Mouse (Mus musculus) Muller cell, postnatal 12 days (primary cell): Measurements from ENCODE around the gene Syt9.

ENCODE experiments used
- DNase-seq: peaks from one replicate; pipeline ENCODE4 v3.0.0-alpha.2; 2015; ENCODE audit errors: inconsistent ontology term

Gene Syt9

DNA sequence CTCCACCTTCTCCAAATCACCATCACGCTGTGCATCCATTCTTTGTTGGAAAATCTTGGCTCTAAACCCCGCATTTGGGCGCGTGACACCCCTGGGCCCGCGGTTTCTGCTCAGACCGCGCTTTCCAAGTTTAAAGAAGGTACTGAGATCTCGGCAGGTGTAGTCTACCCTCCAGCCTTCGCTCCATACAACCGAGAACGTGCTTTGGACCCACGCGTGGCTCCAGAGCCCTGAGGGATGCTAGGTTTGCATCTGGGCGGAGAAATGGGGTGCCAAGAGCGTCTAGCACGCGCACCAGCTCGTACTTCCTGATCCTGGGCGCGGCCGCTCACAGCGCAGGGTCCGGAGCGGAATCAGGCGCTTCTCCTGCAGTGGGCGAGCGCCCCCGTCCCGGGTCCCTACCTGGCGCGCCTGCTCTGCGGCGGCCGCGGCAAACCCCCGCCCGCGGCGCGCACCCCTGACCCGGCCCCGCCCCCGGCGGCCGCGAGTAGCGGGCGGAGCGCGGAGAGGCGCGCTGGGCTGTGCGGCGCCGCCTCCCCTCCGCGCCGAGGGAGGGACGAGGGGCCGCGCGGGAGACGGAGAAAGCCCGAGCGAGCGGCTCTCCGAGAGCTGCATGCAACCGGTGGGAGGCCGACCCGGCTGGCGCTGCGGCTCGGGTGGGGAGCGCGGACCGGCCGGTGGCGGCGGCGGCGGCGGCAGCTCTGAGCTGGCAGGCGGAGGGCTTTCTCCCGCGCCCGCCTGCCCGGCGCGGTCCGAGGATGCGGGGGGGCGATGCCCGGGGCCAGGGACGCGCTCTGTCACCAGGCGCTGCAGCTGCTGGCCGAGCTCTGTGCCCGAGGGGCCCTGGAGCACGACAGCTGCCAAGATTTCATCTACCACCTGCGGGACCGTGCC, at the start of gene Syt9:
Gene Syt9 (plus strand): TSS at position 497 of the 894 bp plus-strand sequence.
- peak; percentile 66 for DNase-seq

DNA sequence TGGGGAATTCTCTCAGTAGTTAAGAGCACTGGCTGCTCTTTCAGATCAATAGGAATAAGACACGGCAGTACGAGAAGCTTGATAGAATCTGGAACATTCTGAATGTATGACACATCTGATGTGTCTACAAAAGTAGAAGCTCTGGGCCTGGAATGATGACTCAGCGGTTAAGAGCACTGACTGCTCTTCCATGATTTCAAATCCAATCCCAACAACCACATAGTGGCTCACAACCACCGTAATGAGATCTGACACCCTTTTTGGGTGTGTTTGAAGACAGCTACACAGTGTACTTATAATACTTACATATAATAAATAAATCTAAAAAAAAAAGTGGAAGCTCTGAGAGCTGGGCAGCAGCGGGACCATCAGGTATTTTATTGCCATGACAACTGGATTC, 31.5 kb upstream of the Syt9 start:
- DNase-seq, result no peak

DNA sequence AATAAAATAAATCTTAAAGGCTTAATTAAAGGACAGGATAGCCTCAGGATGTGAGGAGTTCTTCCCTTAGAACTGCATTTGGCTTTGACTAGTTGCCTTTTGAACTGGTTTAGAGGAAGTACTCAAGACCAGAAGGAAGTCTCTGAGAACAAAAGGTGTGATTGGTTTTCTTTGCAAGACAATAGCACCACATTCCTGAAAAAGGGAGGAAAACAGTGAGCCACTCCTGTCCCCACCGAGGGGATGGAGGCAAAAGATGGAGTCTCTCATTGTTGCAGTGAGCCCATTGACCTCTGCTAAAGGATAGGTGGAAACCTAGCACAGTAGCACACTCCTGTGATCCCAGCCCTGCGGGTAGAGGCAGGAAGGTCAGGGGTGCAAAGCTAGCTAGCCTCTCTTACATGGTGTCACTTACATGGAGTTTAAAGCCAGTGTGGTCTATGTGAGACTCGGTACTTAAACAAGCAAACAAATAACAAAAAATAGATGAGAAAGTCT, 30.9 kb upstream of the Syt9 start:
- no peak for DNase-seq

DNA sequence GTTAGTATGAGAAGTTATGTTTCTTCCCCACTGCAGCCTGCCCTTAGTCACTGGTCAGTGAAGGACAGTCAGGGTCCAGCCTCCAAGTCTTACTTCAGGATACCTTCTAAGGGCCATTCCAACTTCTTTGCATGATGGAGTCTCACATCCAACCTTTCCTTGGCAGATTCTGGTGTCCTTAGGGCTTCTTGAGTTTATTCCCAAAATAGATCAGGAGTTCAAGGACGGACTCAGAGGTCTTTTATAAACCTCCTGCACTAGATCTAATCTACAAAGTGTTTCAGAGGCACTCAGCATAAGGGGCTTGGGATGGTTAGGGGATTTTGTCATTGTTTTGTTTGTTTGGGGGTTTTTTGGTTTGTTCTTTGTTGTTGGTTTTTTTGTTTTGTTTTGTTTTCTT, 30.3 kb upstream of the Syt9 start:
- no peak for DNase-seq

DNA sequence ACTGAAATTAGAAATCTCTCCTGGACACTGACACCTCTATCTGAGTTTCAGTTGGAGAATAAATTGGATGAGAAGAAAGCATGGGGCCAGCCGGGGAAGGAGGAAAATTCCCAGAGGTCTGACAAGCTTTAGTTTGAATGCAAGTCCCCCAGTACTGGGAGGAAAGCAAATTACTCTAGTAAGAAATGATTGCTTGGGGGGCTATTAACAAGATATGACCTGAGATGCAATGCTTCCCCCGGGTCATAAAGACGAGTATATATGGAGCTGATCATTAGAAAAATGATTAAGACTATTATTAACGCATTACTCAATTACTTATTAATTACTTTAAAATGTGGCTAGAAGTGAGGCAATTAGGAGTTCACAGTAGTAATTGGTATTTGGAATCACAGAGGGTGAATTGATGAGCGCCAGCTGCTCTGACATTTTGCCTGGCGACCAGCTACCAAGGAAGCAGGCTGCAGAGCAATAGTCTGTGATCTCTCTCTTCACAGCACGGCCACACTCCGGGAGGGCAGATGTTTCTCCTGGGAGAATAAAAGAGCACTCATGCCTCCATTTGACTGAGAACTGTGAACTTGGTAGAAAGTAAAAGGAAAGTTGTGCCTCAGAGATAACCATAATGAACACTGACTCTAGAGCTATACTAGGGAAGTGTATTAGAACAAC, 28.9 kb upstream of the Syt9 start:
- DNase-seq, result peak; percentile 74

DNA sequence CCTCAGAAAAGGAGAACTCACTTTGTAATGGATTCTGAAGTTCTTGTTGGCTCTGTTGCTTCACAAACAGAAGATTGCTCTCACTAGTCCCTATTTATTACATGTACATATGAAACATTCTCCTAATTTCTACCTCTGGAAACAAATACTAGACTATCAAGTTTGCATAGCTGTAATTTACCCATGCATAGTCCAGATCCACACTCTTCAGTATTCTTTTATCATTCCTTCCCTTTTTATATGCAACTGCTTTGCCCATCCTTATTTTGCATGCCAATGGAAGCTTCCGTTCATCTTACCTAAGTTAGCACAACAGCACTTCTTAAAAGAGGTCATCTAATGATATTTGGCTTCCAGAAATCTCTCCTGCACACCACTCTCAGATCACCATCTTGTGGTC, 21.3 kb upstream of the Syt9 start:
- DNase-seq, result no peak

DNA sequence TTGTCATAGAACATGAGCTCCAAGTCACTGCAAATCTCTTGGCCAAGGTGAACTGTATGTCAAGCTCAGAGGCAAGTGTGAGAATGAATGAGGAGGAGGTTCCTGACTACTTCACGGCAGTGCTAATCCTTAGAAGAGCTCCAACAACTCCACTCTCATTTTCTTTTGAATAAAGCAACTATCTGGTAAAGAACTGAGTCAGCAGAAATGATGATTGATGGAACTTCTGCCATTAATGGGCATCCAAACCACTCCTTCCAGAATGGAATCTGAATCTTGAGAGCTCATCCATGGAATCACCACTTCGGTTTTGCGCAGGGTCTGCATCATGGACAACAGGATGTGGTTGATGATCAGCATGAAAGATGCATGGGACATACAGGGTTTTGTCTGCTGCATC, 8.4 kb upstream of the Syt9 start:
- DNase-seq, result no peak

DNA sequence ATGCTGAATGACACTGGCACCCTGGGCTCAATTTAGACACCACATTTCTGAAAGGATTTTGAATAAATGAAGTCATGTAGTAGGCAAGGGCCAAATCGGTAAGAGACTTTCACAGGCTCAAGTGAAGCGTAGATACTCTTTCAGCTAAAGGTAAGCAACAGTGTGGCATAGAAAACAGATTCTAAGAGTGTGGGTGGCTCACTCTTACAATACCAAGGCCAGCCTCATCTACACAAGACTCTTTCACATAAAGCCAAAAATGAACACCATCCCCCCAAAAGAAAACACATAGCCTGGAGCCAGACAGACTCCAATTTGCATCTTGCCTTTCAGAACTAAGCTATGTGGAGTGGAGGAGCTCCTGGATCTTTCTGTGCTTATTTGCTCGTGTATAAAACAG, 7.9 kb upstream of the Syt9 start:
- DNase-seq, result no peak

DNA sequence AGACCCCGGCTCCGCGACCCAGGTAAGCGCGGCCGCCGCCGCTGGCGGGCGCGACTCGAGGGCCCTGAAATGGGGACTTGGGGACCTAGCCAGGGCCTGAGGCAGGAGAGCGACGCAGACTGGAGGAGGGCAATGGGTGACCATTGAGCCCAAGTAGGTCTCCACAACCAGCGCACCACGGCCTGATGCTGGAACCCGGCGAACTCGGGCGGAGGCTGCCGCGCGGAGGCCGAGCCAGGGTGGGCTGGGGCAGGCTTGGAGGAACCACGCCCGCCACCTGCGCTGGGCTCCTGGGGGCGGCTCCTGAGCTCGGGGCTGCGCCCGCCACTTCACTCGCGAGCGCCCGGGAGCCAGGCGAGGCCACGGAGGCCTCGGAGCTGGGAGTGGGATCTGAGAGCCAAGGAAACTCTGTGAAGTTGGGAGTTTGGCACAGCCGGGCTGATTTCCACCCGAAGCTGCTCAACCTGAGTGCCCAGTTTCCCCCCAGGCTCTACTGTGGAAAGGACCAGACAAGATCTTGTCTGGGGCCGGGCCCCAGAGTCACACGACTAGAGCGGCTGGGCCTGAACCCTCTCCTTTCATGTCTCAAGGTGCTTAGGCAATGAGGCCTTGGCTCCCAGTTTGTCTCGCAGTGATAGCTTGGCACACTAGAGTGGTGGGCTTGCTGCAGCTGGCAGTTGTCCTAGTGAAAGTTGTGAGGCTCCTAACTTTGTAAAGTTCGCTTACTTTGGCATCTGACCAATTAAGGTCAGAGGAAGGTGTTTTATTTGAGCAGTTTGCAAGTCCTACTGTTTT, 795 bp downstream of the Syt9 start:
- no peak for DNase-seq

DNA sequence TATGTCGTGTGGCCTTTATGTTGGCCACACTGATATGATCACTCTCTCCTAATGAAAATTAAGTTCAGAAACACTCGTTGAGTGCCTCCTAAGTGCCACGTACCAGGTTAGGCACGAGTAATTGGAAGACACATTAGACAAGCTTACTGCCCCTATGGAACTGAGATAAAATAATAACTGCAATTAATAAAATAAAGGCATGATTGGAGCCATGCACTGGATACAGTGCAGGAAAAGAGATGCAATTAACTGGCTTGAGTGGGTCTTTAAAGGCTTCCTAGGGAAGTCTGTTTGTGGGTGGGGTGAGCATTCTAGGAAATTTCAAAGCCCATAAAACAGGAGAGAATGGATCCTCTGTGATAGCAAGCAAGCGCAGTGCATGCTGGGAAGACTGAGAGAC, 10.0 kb downstream of the Syt9 start:
- no peak for DNase-seq

DNA sequence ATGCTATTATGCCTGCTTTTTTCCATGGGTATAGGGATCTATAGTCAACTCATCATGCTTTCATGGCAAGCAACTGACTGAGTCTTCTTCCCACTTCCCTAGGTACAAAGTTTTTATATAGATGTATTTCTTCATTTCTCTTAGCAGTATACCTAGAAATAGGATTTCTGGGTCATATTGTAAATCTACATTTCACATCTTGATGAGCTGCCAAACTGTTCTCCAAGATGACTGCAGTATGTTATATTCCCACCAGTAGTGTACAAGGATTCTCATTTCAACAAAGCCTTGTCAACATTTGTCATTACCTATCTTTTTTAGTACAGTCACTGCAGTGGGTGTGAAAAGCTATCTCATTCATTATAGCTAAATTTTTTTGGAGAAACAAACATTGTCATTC, 19.1 kb downstream of the Syt9 start:
- DNase-seq, result no peak

DNA sequence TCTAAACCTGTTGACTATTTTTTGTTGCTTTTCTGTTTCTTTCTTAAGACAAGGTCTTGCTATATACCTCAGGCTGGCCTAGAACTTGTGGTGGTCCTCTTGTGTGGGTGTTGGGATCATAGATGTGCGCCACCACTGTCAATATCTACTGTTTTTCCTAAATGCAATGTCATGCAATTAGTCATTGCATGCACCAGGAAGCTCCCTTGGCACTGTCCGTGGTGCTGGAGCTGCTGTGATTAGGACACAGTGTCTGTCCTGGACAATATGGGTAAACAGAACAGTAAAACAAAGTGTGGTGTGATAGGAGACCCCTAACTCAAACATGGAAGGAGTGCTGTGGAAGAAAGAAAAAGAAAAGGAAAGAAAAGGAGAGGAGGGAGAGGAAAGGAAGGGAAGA, 22.2 kb downstream of the Syt9 start:
- peak; percentile 14 for DNase-seq

DNA sequence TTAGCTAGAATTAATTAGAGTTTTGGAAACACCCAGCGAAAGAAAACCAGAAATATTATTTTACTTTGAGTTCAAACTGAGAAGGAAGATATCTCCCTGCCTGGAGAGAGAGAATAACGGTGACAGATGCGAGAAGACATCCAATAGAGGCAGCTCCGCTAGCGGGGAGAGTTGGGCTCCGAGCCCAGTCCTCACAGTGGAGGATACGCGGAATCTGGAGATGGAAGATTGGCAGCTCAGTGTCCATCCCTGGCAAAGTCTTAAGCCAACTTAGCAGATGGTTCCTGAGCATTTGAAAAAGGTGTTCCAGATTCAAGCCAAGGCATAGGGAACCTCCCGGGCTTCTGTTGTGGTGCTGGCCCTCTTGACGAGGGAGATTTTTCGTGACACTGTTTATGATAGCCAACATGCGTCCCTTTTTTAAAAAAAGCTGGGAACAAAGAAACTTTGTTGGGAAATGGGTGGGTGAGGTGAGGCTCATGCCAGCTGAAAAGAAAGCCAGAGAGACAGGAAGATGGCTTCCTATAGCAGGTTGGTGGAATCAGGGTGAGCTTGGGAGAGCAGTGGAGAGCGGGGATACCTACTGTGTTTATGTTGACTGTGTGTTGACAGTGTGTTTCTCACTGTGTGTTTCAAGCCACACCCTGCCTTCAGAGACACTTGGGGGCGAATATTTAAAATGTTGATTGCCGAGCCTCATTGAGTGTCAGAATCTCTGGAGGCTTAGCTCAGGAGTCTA, 29.7 kb downstream of the Syt9 start:
- peak; percentile 1 for DNase-seq

DNA sequence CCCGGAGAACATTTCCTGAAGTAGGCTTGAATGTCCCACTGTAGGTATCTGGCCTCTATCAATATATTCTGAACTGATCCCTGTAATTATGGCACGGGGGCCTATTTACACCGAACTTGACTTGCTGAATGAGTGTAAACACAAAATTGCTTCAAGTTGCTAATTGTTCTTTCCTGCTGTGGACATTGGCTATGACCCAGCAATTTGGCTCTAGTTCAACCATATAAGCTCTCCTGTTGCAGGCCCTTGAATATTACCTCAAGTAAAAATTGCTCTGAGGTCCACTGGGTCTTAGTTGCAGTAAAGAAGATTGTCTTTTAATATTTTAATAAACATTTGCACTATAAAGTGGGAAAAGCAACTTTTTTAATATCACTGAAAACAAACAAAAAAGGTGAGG, 32.7 kb downstream of the Syt9 start:
- no peak for DNase-seq

DNA sequence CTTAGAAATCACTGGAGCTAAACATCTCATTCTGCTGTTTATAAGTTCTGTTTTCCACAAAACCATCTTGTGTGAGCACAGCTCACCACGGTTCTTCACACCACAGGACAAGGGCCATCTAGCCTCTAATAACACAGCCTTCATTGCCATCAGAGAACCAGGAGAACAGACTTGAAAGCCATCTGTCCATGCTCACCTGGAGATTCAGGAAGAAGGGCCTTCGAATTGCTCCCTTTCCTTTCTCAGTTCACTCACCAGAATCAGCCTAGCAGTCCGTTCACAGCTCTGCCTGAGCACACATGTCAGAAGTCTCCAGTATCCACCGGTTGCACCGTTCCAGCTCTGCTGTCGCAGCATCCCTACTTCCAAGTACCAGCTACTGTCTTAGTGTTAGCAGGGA, 44.4 kb downstream of the Syt9 start:
- no peak for DNase-seq

DNA sequence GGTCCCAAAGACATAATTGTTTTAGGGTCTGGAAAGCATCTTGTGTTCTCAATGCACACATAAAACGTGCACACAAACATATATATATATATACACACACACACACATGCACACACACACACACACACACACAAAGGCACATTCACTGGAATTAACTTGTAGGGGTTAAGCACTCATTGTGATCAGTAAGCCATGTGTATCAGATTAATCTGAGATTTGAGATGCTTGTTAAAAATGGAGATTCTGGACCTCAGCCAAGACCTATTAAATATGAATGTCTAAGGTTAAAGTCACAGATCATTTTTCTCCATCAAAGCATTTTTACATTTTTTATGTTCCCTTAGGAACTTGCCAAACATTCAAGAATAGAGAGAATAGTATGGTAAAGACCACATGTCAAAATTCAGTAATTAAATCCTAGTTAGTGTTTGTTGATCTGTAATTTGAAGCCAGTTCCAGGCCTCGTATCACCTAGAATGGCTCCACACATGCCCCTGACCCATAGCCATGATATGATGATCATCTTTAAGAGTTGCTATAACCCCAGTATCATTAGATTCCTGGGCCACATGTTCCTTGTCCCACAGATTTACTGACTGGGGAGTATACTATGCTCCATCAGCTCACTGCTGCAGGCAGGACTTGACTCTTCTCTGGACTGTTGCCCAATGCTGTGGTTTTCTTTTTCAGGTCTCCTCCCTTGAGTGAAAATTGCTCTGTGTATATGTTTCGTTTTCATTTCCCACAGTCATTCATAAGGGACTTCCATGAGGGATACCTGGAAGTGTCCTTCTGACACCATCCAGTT, 46.7 kb downstream of the Syt9 start:
- DNase-seq, result peak; percentile 15

DNA sequence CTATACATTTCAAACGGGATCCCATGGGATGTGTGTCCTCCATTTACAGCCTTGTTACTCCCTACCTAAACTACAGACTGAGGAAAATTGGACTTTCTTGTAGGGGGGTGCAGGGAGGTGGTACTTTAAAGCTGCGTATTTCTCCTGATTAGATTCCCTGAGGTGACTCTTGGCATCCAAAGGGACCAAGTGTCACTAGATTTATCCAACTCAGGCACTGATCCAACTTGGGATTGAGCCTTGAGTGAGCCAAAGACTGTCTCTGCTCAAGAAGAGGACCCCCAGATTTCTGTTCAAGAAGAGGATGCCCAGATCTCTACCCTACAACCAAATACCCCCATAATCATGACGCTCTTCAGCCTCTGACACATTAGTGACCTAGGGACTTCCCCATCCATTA, 66.9 kb downstream of the Syt9 start:
- DNase-seq, result no peak

DNA sequence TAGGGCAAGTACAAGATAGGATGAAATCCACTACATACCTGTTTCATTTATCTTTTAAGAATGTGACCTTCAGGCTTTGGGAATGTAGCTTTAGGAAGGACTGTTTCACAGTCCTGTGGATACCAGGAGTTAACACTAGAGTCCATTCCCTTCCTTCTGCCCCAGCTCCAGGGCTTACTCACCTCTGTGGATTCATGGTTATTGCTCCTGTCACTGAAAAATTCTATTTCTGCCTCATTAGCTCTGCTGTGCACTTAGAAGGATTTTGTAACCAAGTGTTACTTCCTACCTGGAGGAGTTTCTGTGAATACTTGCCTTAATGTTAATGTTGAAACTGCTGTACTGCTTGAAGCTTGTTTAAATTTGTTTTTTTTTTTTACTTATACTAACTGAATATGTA, 74.1 kb downstream of the Syt9 start:
- DNase-seq, result no peak

DNA sequence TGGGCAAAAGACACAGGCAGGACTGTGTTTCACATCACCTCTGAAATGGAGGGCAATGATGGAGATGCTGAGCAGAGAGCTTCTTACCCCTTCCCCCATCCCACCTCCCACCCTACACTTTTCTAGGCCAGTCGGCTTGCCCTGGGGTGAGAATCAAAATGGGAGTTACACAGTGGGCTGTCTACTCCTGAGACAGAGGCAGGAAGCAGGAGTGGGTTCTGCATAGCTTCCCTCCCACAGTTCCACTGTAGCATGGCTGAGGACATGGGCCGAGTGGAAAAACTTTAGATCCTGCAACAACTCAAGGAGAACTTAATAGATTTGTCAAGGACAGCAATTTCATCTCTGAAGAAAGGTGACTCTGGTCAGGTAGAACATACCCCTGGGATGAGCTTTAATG, 84.1 kb downstream of the Syt9 start:
- no peak for DNase-seq

DNA sequence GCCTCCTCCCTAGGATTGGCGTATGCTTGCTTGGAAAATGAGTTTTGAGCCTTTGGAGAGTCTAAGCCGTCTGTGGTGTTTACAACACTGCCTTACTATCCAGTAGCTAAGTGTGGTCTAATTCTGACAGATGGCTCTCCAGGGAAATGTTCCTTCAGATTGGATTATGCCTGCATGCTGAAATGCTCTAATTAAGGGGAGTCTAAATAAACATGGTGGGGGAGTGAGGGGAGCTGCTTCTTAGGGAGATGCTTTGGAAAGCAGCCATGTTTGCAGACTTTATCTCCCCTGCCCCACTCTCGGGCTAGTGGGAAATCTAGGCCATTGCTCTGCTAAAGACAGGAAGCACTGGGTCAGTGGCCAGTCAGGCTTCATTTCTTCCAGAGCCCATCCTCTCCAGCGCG, 84.6 kb downstream of the Syt9 start:
- no peak for DNase-seq

DNA sequence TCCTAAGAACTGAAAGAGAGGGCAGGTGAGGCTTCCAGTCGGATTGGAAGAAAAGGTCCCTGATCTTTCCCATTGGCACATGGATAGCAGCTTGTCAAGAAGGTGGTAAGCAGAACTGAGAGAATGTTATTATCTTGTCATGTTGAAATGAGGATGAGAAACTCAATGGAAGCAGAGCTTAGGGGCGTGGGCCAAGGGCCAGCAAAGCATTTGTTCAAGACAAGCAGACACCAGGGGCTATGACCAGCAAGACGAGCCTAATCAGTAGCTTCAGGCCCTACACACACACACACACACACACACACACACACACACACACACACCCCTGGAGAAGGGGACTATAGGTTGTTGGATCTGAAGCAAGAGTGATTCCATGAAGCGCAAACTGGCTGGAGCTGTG, 90.6 kb downstream of the Syt9 start:
- DNase-seq, result no peak
